Mouse (Mus musculus) lung, adult 2 months (tissue): ENCODE measurements around the gene Stradb.

Source experiments
- CTCF ChIP-seq: fragments of 200-500 bp; IDR thresholded peaks from 2 replicates; pipeline ENCODE4 v1.5.1; 2011; ENCODE audit warnings: mild to moderate bottlenecking, low read length, control low read depth; ENCODE audit not compliant: insufficient read depth
- POLR2A ChIP-seq: fragments of 200-500 bp; IDR thresholded peaks from 2 replicates; pipeline ENCODE4 v1.6.1; 2011; ENCODE audit warnings: low read depth, mild to moderate bottlenecking, control low read depth, low read length, borderline replicate concordance; ENCODE audit errors: extremely low read depth

DNA sequence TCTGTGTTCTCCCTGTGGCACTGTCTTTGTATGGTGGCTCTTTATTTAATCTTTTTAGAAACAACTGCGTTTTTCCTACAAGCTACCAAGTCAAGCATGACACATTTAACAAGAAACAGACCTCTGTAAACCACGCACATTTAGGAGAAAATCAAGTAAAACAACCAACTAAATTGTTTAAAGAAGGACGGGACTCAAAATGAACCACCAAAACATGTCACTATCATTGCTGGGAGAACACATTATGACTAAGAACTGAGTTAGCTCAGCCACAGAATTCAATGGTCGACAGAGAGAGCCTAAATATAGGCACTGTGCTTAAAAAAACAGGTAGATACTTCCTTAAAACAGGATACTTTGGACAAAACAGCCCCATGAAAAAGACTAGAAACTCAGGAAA, 20.3 kb upstream of the Stradb start:
- TF ChIP-seq CTCF (no peak), POLR2A (no peak)
